Mouse (Mus musculus) yolk sac, embryonic 10.5 days (tissue): ENCODE measurements around the gene Foxb1.

Source experiments
- DNase-seq: peaks from one replicate; pipeline ENCODE4 v3.0.0-alpha.2; 2017; ENCODE audit warnings: low spot score

The Foxb1 gene

DNA sequence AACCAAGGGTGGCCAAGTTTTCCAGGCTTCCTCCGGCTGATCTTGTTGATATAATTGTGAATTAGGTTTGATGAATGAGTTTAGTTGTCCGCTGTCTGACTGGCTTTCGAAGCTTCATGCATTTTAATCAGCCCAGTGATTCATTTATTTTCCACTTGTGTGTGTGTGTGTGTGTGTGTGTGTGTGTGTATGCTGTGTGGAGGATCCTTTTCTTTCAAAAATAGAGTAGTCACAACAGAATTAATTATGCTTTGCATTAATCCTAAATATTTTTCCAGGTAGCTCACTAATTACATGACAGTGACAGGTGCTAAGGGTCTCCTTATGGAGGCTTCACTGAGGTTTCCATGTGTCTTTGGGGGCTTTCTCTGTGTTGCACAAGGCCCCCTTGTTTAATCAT, 4.3 kb downstream of the Foxb1 start:
- no peak for DNase-seq

DNA sequence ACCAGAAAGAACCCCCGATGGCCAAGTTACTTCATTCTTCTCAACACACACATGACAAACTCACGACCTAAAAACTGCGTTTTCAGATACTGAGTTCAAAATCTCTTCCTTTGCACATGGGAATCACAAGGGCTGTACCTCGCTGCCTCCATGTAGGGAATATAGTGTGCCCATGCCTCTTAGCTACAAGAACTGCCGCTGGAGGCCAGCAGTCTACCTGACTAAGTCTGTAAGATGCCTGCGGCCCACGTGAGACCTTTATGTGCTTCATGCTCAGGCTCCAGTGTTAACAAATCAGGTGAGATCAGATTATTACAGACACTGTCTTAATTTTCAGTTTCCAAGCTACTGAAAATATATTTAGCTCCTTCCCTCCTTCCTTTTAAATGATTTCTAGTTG, 4.7 kb downstream of the Foxb1 start:
- no peak for DNase-seq

DNA sequence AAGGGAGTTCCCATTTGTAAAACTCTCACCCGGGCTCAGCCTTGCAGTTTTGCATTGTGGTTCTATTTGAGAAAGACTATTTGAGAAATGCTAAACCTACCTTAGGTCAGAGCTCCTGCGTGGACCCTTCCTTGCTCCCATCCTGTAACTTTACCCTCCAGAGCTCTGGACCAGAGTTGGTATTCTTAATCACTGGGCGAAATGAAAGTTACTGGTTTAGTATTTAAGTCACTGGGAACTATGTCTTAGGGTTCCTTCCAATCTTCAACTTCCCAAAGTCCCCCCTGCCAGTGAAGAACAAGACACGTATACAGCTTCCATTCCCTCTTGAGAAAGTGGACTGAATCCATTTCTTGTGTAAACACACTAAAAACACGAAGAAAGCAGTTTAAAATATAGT, 5.6 kb downstream of the Foxb1 start:
- DNase-seq = no peak

DNA sequence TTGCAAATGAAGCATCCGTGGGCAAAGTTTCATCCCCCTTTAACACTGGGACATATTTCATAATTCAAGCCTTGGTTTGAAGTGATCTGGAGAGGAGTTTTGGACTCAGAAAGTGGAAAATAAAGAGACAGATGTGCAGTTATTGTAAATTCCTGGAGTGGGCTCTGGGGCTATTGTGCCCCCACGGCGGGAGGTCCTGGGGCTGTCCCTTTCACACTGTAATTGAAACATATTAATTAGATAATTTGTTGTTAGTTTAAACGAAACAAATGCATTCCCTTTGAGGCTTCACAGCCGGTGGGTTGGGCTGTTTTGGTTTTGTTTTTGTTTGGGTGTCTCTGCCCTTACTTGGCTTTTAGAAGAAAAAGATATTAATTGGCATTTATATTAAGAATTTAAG, 6.0 kb downstream of the Foxb1 start:
- DNase-seq = no peak

DNA sequence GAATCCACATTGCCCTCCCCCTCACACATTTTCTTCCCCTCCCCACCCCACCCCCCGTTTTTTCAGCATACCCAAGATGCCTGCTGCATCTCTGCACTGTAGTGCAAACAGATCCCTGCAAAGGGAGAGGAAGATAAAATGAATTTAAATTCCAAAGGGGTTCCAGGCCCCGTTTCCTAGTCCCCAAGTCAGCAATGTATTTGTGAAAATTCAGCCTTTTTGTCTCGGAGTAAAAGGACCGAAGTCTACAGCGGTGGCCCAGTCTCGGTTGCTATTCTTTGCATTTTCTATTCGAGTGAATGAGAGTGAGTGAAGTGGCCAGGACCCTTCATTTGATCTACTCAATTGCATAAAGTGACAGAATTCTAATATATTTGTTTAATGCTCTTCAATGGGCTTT, 6.4 kb downstream of the Foxb1 start:
- no peak for DNase-seq

DNA sequence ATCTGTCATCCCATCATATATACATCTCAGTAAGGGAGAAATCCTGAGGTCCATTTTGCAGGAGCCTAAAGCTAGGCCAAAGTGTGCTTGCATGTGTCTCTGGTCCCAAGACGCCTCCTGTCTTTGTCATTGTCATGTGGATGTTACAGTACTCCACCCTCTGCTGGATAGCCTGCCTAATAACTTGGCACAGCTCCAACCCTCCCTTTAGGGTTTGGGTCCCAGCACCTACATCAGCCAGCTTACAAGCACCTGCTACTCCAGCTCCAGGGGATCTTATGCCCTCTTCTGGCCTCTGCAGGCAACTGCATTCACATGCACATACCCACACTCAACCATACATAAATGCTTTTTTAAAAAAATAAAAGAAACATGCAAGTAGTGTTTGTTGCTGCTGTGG, 12.8 kb downstream of the Foxb1 start:
- DNase-seq = no peak

DNA sequence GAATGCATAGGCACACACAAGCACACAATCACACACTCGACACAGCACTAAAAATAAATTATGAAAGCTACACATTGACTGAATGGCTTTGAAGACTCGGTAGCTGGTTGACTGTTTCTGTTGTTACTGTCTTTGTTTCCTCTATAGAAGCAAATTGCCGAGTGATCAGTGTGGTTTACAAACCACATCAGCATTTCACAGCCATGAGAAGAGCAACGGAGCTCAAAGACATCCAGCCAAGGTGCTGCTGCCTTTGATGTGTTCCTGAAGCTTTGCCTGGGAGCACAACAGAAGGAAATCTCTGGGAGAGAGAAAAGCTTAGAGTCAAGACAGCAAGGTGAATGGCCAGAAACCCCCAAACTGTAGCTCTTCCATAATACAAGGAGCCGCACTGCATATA, 32.0 kb downstream of the Foxb1 start:
- DNase-seq = no peak

DNA sequence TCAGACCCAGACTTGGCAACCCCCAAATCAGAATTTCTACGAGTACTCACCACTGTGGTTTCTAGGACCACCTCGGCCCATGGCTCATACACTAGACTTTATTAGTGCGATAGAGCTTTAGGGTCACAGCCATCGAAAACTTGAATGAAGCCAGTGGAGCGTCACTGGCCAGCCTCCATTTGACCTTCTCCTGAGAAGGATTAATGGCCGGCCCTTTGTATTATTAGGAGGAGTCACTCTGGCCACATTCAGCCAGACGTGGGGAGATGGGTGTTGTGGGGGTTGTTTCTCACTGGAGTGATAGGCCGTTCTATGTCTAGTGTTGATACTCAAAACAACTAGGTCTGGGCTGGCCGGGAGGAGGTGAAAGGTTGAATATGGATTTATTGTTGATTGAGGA, 42.3 kb downstream of the Foxb1 start:
- no peak for DNase-seq

DNA sequence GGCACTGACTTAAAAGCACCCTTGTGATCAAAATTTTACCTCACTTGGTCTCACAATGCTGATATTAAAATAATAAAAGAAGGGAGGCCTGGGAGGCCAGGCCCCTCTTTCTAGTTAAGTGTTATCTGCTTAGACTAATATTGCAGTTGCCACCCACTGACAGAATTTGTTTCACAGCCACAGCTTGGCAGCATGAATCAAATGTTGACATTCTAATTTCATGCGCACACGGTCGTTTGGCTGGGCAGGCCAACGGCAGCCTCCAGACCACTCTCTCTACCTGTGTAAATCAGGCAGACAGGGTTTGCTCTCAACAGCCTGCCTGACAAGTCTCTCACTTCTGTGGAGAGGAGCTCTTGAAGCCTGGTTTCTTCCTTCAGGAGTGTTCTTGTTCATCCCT, 44.4 kb downstream of the Foxb1 start:
- DNase-seq = no peak

DNA sequence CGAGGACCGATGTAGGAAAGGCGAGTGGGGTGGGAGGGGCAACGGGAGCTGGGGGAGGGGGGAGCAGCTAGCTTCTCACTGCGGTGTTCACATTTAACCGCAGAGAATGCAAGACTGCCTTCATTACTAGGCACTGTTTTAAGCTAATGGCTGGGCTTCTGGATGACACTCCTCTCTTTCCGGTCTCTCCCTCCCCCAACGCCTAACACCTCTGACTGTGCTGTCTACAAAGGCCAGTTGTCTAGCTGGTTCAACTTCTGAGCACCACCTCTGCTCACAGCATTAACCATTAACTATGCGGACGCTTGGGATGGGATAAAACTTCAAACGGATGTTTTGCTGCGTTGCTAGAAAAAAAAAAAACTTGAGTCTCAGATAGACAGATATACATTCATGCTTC, 45.3 kb downstream of the Foxb1 start:
- DNase-seq = peak; percentile 81

DNA sequence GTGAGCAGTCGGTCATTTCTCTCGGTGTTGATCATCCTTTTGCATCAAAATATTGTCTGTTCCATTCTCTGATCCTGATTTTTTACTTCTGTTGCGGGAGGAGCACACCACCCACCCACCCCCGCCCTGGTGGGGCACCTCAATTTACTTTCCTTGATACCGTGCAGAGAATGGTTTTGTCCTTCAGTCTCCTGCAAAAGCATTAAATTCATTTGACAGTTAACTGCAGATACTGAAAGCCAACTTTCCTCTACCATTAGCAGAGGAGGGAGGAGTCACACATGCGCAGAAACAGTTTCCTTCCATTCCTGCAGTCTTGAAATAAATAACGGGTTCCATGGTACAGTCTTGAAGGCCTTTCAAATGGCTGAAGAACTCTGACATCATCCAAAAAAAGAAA, 46.4 kb downstream of the Foxb1 start:
- no peak for DNase-seq

DNA sequence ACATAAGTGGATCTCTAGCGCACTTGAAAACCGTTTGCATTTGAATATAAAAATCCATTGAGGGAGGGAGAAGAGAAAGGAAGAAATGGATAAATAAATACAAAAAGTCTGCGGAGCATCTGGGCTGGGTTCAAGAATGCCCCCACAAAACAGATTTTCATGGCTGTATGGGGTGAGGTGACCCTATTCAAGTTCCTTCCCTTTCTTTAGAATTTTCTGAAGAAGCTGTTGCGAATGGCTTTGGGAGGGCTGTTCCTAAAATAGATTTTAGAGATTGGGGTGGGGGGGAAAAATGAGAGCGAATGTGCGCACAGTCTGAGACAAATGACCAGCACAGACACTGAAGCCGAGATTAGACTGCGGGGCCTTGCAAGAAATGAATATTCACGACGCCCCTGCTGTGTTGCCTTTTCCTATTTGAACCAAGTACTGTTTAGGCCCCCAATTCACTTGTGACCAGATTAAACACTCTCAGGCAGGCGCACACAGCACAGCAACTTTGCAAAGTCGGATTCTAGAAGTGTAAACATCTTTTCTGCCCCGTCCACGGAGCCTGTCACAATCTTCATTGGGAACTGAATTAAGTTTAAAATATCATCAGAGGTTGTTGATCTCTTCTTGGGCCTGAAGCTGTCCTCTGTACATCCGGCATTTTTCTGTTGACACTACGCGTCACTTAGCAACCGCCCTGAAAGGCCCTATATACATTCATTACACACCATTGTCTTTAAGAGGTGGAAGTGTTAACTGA, 47.0 kb downstream of the Foxb1 start:
- peak; percentile 36 for DNase-seq

DNA sequence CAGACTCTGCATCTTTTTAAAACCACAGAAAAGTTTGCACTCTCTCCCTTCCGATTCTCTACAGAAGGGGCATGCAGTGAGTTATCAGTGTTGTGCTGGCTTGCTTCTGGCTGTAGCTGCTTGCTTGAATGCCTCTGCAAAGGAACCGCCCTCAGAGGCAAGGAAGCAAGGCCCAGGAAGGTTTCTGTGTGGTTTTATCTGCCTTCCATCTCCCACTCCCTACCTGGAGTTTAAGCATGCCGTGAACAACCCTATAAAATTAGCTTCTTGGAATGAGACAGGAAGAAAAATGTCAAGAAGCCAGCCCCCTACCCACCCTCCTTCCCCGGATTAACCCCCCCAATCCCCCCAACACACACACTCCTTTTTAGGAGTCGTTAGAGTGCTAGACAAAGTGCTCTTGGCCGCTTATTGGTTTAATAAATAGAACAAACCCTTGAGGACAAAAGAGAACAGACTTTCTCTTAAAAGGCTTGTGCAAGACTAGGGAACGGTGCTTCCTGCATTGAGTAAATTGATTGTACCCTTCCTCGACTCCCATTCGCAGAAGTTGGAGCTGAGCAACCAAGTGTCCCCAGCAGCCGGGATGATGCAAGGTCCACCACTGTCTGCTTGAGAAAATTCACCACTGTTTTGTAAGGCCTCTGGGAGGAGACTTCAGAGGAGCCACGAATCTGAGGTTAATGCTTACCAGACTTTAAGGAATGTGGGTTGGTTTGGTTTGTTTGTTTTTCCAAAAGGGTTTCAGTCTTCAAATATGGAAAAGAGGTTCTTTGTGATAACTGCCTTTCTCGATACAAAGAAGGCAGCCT, 47.8 kb downstream of the Foxb1 start:
- DNase-seq = peak; percentile 81
